Mouse (Mus musculus): ENCODE measurements around the gene Lgi4.

- TF ChIP-seq CTCF (IDR thresholded peaks at IDR 0.05; ENCODE audit: low read depth): no peak
- TF ChIP-seq EP300 (IDR thresholded peaks at IDR 0.05; ENCODE audit: low read depth): no peak
Measured at GRCm38 (mm10) chr7:31080611-31081010, 21.5 kb downstream of the Lgi4 start.

Measured in liver, postnatal 0 days (tissue).